Mouse (Mus musculus) monocyte, adult 5-6 weeks (primary cell): ENCODE results near the gene Capn10. TPM values are rescaled to one million over a fixed set of nuclear protein-coding genes. Genes with fewer than 3 reads are reported as not detected.
"Not testable (repeated sequence)": the region's sequence is repeated elsewhere in the genome, so short reads cannot be mapped to it uniquely, and the experiment has no call there.

Source experiments
- ATAC-seq: fragments of 153-309, 156-312 bp; replicated peaks from 2 replicates; pipeline ENCODE4 v1.8.0; 2017; ENCODE audit warnings: mild to moderate bottlenecking; ENCODE audit not compliant: low TSS enrichment, insufficient number of reproducible peaks, severe bottlenecking, poor library complexity, low FRiP score
- total RNA-seq: library from RNA; stranded (forward); fragments of 200-1000, 200-491, 200-594 nt; gene quantifications from 3 replicates; pipeline ENCODE4 v1.2.3, GENCODE M21; 2017

Gene Capn10
- total RNA-seq, 1 experiment from 2014 or later: 4.0 TPM

DNA sequence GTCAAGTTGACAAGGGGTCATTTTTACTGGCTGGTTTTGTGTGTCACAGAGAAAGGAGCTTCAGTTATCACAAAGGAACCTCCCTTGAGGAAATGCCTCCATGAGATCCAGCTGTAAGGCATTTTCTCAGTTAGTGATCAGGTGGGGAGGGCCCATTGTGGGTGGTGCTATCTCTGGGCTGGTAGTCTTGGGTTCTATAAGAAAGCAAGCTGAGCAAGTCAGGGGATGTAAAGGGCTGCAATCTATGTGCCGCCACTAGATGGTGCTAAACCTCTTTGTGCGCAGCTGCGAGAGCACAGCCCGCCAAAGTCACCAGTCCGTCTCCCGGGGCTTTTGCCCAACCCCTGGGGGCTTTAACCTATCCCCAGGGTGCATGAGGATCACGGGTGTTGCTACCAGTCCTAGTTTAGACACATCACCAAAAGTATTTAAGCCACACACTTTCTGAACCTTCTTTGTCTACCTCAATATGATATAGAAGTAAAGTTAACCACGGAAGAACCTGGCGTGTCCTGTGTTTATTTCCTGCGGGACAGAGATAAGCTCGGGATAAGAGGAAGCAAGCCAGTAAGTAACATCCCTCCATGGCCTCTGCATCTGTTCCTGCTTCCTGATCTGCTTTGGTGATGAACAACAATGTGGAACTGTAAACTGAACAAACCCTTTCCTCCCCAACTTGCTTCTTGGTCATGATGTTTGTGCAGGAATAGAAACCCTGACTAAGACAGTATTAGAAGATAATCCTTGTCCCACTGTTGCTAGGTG lies 22.6 kb downstream of the Capn10 start:
- ATAC-seq: not testable (repeated sequence)

DNA sequence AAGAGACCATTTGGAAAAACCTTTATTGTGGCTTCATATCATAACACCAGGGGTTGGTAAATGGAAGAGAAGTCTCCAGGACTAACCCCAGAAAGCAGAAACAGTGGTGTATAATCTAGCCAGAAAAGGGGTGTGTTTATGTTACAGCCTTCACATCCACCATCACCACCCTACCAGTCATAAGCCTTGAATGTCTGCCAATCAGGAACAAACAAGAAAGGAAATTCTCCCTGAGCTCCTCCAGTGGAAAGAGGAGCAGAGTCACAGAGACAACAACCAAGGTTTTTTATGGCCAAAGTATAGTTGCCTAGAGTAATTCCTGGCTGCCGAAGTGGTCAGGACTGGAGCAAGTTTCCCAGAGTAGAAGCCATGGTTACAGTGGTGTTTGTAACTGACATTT lies 24.8 kb downstream of the Capn10 start:
- no peak for ATAC-seq

GRCm38 (mm10) chr1:92970791-92971190 lies 36.6 kb downstream of the Capn10 start:
- not testable (repeated sequence) for ATAC-seq

DNA sequence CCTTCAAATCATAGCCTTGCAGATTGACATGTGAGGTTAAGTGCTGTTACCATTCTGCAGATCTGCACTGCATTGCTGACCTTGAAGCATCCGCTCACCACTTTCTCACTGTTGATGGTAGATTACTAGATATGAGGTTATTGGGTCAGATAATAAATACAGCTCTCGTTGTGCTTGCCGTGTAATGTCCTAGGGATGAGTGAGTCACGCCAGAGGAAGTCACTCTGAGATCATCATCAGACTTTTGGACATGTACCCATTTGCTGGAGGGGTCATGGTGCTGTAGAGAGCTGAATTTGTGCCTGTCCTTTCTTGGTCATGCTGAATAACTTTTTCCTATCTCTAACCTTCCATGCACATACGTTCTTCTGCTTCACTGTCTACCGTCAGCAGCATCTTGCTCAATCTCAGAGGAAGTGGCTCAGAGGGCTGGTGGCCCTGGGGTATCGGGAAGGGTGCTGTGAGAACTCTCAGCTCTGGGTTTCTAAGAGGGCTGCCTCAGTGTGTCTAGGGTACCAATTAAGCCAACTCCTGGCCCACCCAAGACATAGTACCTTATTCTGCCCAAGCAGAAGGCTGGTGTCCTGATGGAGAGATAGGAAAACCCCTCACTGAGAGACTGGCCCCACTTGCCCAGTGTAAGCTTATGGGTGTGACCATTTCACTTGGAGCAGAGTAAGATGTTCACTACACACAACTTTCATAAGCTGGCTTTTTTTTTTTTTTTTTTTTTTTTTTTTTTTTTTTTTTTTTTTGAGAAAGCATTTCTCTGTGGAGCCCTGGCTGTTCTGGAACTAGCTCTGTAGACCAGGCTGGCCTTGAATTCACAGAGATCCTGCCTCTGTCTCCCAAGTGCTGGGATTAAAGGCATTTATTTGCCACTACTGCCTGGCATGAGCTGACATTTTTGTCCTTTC lies 38.0 kb downstream of the Capn10 start:
- peak; percentile 79 for ATAC-seq

DNA sequence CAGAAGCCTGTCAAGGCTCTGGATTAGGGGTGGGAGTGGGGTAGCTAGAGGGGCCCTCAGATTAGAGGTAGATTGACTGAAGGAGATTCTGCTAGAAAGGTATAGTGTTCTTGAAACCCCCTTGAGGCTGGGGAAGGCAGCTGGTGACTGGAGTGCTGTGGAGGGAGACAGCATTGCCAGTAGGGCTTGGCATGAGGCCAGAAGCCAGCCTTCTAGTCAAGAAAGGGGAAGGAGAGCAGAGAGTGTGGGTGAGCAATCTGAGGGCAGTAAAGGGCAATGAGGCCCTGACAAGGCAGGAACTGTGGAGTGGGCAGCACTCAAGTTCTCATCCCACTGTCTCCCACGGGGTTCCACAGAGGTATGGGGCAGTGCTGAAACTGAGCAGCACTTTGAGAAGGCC lies 38.7 kb downstream of the Capn10 start:
- peak; percentile 82 for ATAC-seq

GRCm38 (mm10) chr1:92976141-92976566 lies 42.0 kb downstream of the Capn10 start:
- ATAC-seq: no peak

GRCm38 (mm10) chr1:92978645-92979044 lies 44.5 kb downstream of the Capn10 start:
- ATAC-seq: peak; percentile 41; the same call in 1 of the 2 replicates

DNA sequence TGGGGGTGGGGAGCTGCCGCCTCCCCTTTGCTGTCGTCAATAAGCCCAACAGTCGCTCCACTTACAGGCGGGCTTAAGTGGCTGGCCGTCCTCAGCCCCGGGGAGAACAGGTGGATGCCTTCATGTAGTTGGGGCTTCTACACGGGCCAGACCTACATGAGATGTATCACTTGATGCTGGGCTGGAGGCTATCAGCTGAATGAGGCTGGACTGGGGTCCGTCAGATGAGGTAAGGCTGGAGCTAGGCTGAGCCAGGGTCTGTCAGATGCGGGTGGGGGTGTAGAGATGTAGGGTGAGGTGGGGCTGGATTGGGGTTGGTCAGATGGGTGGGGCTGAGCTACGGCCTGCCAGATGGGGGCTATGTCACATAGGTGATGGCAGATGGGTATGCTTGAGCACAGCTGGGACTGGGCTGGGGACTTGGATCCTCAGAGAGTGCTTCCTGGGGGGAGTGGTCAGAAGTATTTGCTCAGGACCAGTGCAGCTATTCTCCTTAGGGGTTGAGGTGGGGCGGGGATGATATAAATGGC lies 45.0 kb downstream of the Capn10 start:
- no peak for ATAC-seq

GRCm38 (mm10) chr1:92981056-92981845 lies 47.1 kb downstream of the Capn10 start:
- ATAC-seq: no peak

DNA sequence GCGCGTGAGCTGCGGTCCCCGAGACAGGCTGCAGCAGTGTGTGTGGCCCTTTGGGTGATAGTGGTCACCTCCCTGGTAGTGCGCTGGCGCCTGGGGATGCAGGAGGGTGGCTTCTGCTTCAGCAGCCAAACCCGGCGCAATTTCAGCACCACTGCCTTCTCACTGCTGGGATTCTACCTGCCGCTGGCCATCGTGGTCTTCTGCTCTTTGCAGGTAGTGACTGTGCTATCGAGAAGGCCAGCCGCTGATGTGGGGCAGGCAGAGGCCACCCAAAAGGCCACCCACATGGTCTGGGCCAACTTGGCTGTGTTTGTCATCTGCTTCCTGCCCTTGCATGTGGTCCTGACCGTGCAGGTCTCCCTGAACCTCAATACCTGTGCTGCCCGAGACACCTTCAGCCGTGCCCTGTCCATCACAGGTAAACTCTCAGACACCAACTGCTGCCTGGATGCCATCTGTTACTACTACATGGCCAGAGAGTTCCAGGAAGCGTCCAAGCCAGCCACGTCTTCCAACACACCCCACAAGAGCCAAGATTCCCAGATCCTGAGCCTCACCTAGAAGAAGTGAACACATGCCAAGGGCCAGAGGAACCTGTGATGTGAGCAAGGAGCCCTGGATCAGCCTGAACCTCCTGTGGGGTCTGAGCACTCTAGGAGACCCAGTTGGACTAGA lies 48.9 kb downstream of the Capn10 start:
- ATAC-seq: no peak

DNA sequence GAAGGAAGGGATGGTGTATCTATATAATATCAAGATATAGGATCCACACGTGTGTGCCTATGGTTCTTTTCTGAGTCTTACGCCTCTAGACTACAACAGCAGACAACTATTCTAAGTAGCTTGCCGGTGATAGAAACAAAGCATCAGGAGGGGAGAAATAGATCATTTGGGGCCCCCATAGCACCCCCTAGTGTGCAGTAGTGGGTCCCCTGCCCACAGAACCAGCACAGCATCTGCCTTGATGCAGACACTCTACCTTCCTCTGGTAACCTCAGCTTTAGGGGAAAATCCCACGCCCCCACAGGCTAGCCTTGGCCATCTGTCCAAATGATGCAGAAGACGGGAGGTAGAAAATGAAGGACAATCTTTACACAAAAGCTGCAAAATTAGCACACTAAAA lies 50.8 kb downstream of the Capn10 start:
- no peak for ATAC-seq

DNA sequence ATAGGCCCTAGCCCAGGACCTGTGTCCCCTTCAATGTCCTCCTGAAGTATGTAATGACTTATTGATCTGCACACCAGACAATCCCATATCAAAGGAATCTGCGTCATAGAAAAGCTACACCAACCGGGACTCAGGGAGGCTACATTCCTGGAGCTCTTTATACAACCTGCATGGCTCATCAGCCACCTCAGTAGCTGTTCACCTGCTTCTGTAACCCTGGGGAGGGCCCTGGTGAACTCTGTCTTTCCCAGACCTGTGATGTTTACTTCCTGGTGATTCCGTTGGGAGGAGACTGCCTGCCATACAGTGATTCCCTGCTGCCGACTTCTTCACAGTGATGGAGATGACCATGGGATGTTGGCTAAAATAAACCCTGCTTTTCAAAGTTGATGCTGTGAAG lies 54.7 kb downstream of the Capn10 start:
- no peak for ATAC-seq

DNA sequence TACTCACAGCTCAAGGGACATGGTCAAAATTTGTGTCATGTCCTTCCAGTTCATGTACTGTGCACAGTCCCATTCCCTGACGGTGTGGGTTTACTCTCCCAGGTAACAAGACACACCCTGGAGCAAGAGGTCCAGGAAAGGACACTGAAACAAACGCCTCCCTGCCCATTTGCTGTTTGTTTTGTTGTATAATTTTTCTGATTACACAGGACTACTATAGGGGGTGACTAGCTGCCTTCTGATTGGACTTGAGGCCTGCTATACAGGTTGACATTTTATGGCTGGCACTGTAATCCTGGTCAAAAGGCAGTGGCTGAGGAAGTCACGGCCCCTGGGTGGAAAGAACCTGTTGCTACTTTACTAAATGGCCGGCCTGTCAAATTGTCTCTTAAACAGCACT lies 55.7 kb downstream of the Capn10 start:
- no peak for ATAC-seq

GRCm38 (mm10) chr1:92992214-92992855 lies 58.2 kb downstream of the Capn10 start:
- ATAC-seq: no peak

DNA sequence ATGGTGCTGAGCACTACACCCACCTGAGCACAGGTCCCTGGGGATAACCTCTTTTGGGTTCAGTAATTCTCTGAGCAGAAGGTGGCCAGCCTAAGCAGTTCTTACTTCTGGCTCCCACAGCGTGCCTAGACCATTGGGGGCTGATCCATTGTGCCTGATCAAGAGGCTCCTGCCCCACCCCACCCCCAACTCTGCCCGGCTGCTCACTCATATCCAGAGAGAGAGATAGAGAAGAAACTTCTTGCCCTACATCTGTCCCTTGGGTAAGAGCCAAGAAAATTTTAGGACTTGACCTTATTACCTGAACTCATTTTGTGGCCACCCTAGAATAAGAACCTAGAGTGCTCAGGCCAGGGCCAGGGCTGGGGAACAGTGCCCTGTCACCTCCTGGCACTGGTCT lies 58.7 kb downstream of the Capn10 start:
- no peak for ATAC-seq
